Mouse (Mus musculus) stomach, postnatal 0 days (tissue): ENCODE measurements around the gene Fgf14.

Source experiments
- CTCF ChIP-seq: IDR thresholded peaks from 2 replicates; pipeline ENCODE4 v1.5.1; 2016; ENCODE audit warnings: antibody characterized with exemption, low read depth, mild to moderate bottlenecking, moderate library complexity
- EP300 ChIP-seq: optimal IDR thresholded peaks from 2 replicates; pipeline ENCODE3; 2016; ENCODE audit warnings: antibody characterized with exemption

- no peak for TF ChIP-seq CTCF
- TF ChIP-seq EP300 = no peak
These were observed 484.1 kb downstream of the Fgf14 start for GRCm38 (mm10) chr14:124192815-124193142.
